Mouse (Mus musculus): ENCODE data around the gene Nipal3. TPM values are rescaled to one million over a fixed set of nuclear protein-coding genes. Genes with fewer than 3 reads are reported as not detected.
A peak's percentile ranks its signal among the peaks of the same experiment; 100 is the strongest.

Nipal3 gene
- total RNA-seq, 2 experiments from 2014 or later, result 93.9 to 94.9 TPM

- Histone ChIP-seq H3K4me3 (no peak overlapping the region), H3K27ac (no peak overlapping the region)
- no peak for DNase-seq (ENCODE audit: extremely low spot score in 1 of 2, low spot score in 2 of 2)
- intact Hi-C loops (cut with DNase I), result no loop called here
- no peak for TF ChIP-seq CTCF (IDR thresholded peaks at IDR 0.05)
Measured at GRCm38 (mm10) chr4:135523939-135524338, 29.1 kb upstream of the Nipal3 start.

- Histone ChIP-seq H3K27ac (no peak overlapping the region), H3K4me3 (no peak overlapping the region)
- no peak for DNase-seq (ENCODE audit: extremely low spot score in 1 of 2, low spot score in 2 of 2)
- no peak for TF ChIP-seq CTCF (IDR thresholded peaks at IDR 0.05)
- intact Hi-C loops (cut with DNase I), result no loop called here
Measured at GRCm38 (mm10) chr4:135520421-135520820, 25.6 kb upstream of the Nipal3 start.

- no peak for TF ChIP-seq CTCF (IDR thresholded peaks at IDR 0.05)
- intact Hi-C loops (cut with DNase I), result no loop called here
Measured at GRCm38 (mm10) chr4:135518135-135518534, 23.3 kb upstream of the Nipal3 start.

GRCm38 (mm10) chr4:135516351-135517316 is 21.8 kb upstream of the Nipal3 start:
- TF ChIP-seq CTCF (IDR thresholded peaks at IDR 0.05), result peak; percentile 72
- Histone ChIP-seq H3K4me3 (no peak overlapping the region), H3K27ac (no peak overlapping the region)
- peak in 1 of 2 experiments; percentile 35 for DNase-seq (ENCODE audit: extremely low spot score in 1 of 2, low spot score in 2 of 2)
- intact Hi-C loops (cut with DNase I), result loop anchor here (1.0 kb wide), 1 partner anchor 151 kb away; no protein-coding TSS in a partner anchor

More at GRCm38 (mm10) chr4:135518135-135518534, 23.3 kb upstream of the Nipal3 start:
- Histone ChIP-seq H3K4me3 (no peak overlapping the region), H3K27ac (no peak overlapping the region)
- no peak for DNase-seq (ENCODE audit: extremely low spot score in 1 of 2, low spot score in 2 of 2)

- Histone ChIP-seq H3K4me3 (no peak overlapping the region), H3K27ac (no peak overlapping the region)
- no peak for DNase-seq (ENCODE audit: extremely low spot score in 1 of 2, low spot score in 2 of 2)
- intact Hi-C loops (cut with DNase I), result no loop called here
- TF ChIP-seq CTCF (IDR thresholded peaks at IDR 0.05), result no peak
Measured at GRCm38 (mm10) chr4:135514925-135515324, 20.1 kb upstream of the Nipal3 start.

- no peak overlapping the region for H3K4me3 ChIP-seq
- no peak for DNase-seq (ENCODE audit: extremely low spot score in 1 of 2, low spot score in 2 of 2)
- no peak overlapping the region for H3K27ac ChIP-seq
- intact Hi-C loops (cut with DNase I), result no loop called here
- no peak for TF ChIP-seq CTCF (IDR thresholded peaks at IDR 0.05)
Measured at GRCm38 (mm10) chr4:135513865-135514264, 19.0 kb upstream of the Nipal3 start.

GRCm38 (mm10) chr4:135509515-135509914 is 14.7 kb upstream of the Nipal3 start:
- Histone ChIP-seq H3K27ac (no peak overlapping the region), H3K4me3 (no peak overlapping the region)
- no peak for TF ChIP-seq CTCF (IDR thresholded peaks at IDR 0.05)
- DNase-seq (ENCODE audit: extremely low spot score in 1 of 2, low spot score in 2 of 2), result no peak
- intact Hi-C loops (cut with DNase I), result no loop called here

GRCm38 (mm10) chr4:135508419-135509039 is 13.7 kb upstream of the Nipal3 start:
- peak; percentile 89 for TF ChIP-seq CTCF (IDR thresholded peaks at IDR 0.05)
- Histone ChIP-seq H3K4me3 (no peak overlapping the region), H3K27ac (no peak overlapping the region)
- DNase-seq (ENCODE audit: extremely low spot score in 1 of 2, low spot score in 2 of 2), result peak; percentile 72 to 78
- intact Hi-C loops (cut with DNase I), result loop anchor here (1.0 kb wide), 1 partner anchor 159 kb away; no protein-coding TSS in a partner anchor

- peak; percentile 54 to 68 for DNase-seq (ENCODE audit: extremely low spot score in 1 of 2, low spot score in 2 of 2)
- peak; percentile 77 for TF ChIP-seq CTCF (IDR thresholded peaks at IDR 0.05)
- intact Hi-C loops (cut with DNase I), result loop anchor here (1.0 kb wide), 1 partner anchor 160 kb away; no protein-coding TSS in a partner anchor
- H3K4me3 ChIP-seq, result peak overlapping the region; percentile 39
- peak overlapping the region; percentile 83 for H3K27ac ChIP-seq
Measured at GRCm38 (mm10) chr4:135507547-135508350, 12.9 kb upstream of the Nipal3 start.

- H3K4me3 ChIP-seq, result no peak overlapping the region
- TF ChIP-seq CTCF (IDR thresholded peaks at IDR 0.05), result no peak
- intact Hi-C loops (cut with DNase I), result no loop called here
- no peak for DNase-seq (ENCODE audit: extremely low spot score in 1 of 2, low spot score in 2 of 2)
- no peak overlapping the region for H3K27ac ChIP-seq
Measured at GRCm38 (mm10) chr4:135505794-135506193, 11.0 kb upstream of the Nipal3 start.

- no peak for TF ChIP-seq CTCF (IDR thresholded peaks at IDR 0.05)
- H3K27ac ChIP-seq, result no peak overlapping the region
- no peak for DNase-seq (ENCODE audit: extremely low spot score in 1 of 2, low spot score in 2 of 2)
- H3K4me3 ChIP-seq, result no peak overlapping the region
- intact Hi-C loops (cut with DNase I), result no loop called here
Measured at GRCm38 (mm10) chr4:135501587-135501986, 6.7 kb upstream of the Nipal3 start.

All from left cerebral cortex, adult 2 months (tissue).